Mouse (Mus musculus): ENCODE measurements at regions not wholly inside any gene's neighbourhood (a gene's known extent, or its start where the extent isn't known, plus 50 kb on each side); places are given as distances from the start of the nearest gene placed in this dataset.

- TF ChIP-seq CTCF (IDR thresholded peaks at IDR 0.05; ENCODE audit: low read depth) (no peak), EP300 (IDR thresholded peaks at IDR 0.05; ENCODE audit: low read depth) (no peak)
Measured at GRCm38 (mm10) chr10:19068377-19068776, 52.9 kb upstream of the Tnfaip3 start.

Data from liver, postnatal 0 days (tissue).